Mouse (Mus musculus) neural tube, embryonic 15.5 days (tissue): Measurements from ENCODE around the gene C2cd6. TPM values are rescaled to one million over a fixed set of nuclear protein-coding genes. Genes with fewer than 3 reads are reported as not detected.

Source experiments
- ATAC-seq: fragments of 200-750 bp; cut with Nextera tagmentation; 2 replicates; pipeline ENCODE4 v1.8.0; 2017; ENCODE audit warnings: mild to moderate bottlenecking, moderate TSS enrichment, moderate library complexity; ENCODE audit not compliant: low FRiP score
- H3K27ac ChIP-seq: fragments of 300-500 bp; sonication (generic); replicated peaks from 2 replicates; pipeline ENCODE4 v1.5.1; 2015; ENCODE audit warnings: mild to moderate bottlenecking, inconsistent platforms
- H3K27me3 ChIP-seq: fragments of 300-500 bp; sonication (generic); replicated peaks from 2 replicates; pipeline ENCODE4 v1.6.1; 2015; ENCODE audit warnings: inconsistent platforms
- H3K36me3 ChIP-seq: fragments of 300-500 bp; sonication (generic); 2 replicates; pipeline ENCODE4 v1.6.1; 2015; ENCODE audit warnings: inconsistent platforms
- H3K4me1 ChIP-seq: fragments of 300-500 bp; sonication (generic); 2 replicates; pipeline ENCODE4 v1.6.1; 2015; ENCODE audit warnings: inconsistent platforms
- H3K4me2 ChIP-seq: fragments of 300-500 bp; sonication (generic); 2 replicates; pipeline ENCODE4 v1.6.1; 2015; ENCODE audit warnings: inconsistent platforms, mild to moderate bottlenecking, moderate library complexity
- H3K4me3 ChIP-seq: fragments of 300-500 bp; sonication (generic); replicated peaks from 2 replicates; pipeline ENCODE4 v1.5.1; 2015; ENCODE audit warnings: mild to moderate bottlenecking, inconsistent platforms
- H3K9ac ChIP-seq: fragments of 300-500 bp; sonication (generic); replicated peaks from 2 replicates; pipeline ENCODE4 v1.6.1; 2015; ENCODE audit warnings: mild to moderate bottlenecking, inconsistent platforms
- H3K9me3 ChIP-seq: fragments of 300-500 bp; sonication (generic); replicated peaks from 2 replicates; pipeline ENCODE4 v1.6.1; 2016; ENCODE audit warnings: inconsistent platforms
- WGBS: fragments of 180-500 bp; shearing (Covaris S2); methylation state at CpG from one replicate; pipeline ENCODE4 v1.1.7; 2015; ENCODE audit warnings: mixed read lengths; 5-methylcytosine and 5-hydroxymethylcytosine counted together
- polyA plus RNA-seq: library from polyadenylated mRNA; unstranded; fragments of >200 nt; fragmentation: Nextera tagmentation; extraction: Ambion mirVana; gene quantifications from 2 replicates; pipeline ENCODE4 v1.2.1, GENCODE M21; 2015

Gene C2cd6
- polyA plus RNA-seq, 1 experiment from 2014 or later: 0.15 TPM

DNA sequence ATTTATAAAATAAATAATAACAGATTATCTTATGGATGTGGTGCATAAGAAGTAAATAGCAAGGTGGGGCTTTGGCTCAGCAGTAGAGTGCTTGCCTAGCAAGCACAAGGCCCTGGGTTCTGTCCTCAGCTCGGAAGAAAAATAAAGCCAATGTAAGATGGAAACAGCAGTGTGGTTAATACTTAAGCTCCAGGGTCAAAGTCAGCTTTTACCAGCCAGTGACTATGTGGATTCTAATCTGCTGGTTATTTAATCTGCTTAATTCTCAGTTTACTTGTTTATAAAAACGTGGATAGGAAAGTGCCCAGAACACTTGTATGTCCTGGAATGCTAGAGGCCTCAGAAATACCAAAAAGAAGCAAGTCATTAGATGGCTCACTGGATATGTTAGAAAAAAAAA lies 37.7 kb downstream of the C2cd6 start:
- Histone ChIP-seq H3K4me2 (no peak overlapping the region), H3K36me3 (no peaks in the 10 kb centered on the region), H3K27ac (no peak overlapping the region), H3K4me1 (no peaks in the 10 kb centered on the region), H3K4me3 (no peak overlapping the region), H3K9ac (no peak overlapping the region), H3K9me3 (no peaks in the 10 kb centered on the region), H3K27me3 (no peaks in the 10 kb centered on the region)
- ATAC-seq: no peak
- WGBS: 67% methylated on average over 2 of the region's 2 CpGs

DNA sequence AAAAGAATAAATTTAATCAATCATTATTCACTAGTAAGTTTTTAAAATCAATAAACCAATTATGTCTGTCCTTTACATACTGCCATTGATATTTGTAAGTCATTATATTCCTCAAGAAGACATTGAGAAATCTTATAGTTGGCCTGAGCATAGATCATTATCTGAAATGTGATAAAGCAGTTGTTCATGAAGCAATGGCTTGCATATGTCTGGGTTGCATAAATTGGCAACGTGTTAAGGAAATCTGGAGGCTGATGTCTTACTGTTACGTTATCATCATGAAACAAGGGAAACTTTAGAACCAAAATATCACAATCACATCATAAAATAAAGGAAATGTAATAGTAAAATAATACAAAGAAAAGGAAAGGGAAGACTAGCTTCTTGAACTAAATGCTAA lies 43.4 kb downstream of the C2cd6 start:
- ATAC-seq: no peak
- no peak overlapping the region for H3K4me2 ChIP-seq
- no peaks in the 10 kb centered on the region for H3K4me1 ChIP-seq
- no peak overlapping the region for H3K4me3 ChIP-seq
- WGBS: 69% methylated on average over 2 of the region's 2 CpGs
- no peak overlapping the region for H3K27ac ChIP-seq
- no peaks in the 10 kb centered on the region for H3K9me3 ChIP-seq
- no peak overlapping the region for H3K9ac ChIP-seq
- no peaks in the 10 kb centered on the region for H3K27me3 ChIP-seq
- H3K36me3 ChIP-seq: no peaks in the 10 kb centered on the region

DNA sequence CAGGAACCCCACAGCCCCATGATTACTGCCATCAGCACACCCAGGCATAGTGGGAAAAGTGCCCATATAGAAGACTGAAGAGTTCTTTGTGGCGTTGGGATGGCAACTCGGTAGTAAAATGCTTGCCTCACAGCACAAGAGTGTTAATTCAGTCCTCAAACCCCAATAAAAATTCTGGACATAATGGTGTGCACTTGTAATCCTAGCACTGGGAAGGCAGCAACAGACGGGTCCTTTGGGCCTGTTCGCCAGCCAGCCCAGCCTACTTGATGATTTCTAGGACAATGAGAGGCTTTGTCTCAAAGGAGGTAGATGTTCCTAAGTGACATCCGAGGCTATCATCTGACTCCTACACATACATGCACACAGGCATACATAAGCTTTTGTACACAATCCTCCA lies 57.0 kb downstream of the C2cd6 start:
- no peaks in the 10 kb centered on the region for H3K36me3 ChIP-seq
- H3K9ac ChIP-seq: no peak overlapping the region
- H3K27me3 ChIP-seq: no peaks in the 10 kb centered on the region
- no peak overlapping the region for H3K4me2 ChIP-seq
- no peak overlapping the region for H3K4me3 ChIP-seq
- no peak overlapping the region for H3K27ac ChIP-seq
- peak; percentile 41; the same call in 1 of the 2 replicates for ATAC-seq
- H3K4me1 ChIP-seq: no peaks in the 10 kb centered on the region
- 42% methylated on average over 5 of the region's 5 CpGs for WGBS
- no peaks in the 10 kb centered on the region for H3K9me3 ChIP-seq

DNA sequence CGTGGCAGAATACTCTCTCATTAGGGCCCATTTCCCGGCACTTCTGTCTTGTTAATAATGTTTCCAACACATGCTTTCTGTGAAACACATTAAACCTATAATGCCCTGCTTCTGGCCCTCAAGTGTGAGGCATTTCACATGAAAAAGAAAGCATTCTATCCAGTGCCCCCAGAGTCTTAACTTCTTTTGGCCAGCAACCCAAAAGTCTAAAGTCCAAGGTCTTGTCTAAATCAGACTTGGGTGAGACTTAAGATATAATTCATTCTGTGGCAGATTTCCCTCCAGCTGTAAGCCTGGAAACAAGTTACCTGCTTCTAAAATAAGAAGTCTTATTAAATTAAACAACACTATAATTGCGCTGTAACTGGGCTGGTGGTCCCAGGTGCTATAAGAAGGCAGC lies 73.1 kb downstream of the C2cd6 start:
- H3K4me3 ChIP-seq: no peak overlapping the region
- no peak overlapping the region for H3K27ac ChIP-seq
- WGBS: 77% methylated on average over 3 of the region's 3 CpGs
- no peaks in the 10 kb centered on the region for H3K36me3 ChIP-seq
- no peaks in the 10 kb centered on the region for H3K4me1 ChIP-seq
- no peaks in the 10 kb centered on the region for H3K9me3 ChIP-seq
- ATAC-seq: no peak
- H3K9ac ChIP-seq: no peak overlapping the region
- no peaks in the 10 kb centered on the region for H3K27me3 ChIP-seq
- H3K4me2 ChIP-seq: no peak overlapping the region

DNA sequence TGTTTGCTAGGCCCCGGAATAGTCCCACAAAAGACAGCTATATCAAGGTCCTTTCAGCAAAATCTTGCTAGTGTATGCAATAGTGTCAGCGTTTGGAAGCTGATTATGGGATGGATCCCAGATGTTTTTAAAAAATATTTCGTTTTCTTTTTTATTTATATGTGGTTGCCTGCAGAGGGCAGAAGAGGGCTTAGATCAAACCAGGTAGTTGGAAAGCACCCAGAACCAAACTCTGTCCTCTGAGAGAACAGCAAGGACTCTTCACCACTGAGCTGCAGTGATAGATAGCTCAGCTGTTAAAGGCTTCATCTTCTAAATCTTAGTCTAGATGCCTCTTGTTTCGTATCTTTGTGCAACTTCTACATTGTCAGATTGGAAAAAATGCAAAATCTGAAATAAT lies 85.5 kb downstream of the C2cd6 start:
- Histone ChIP-seq H3K9ac (no peak overlapping the region), H3K27me3 (no peaks in the 10 kb centered on the region), H3K4me1 (no peaks in the 10 kb centered on the region), H3K36me3 (no peaks in the 10 kb centered on the region), H3K4me2 (no peak overlapping the region), H3K27ac (no peak overlapping the region), H3K4me3 (no peak overlapping the region), H3K9me3 (no peaks in the 10 kb centered on the region)
- no peak for ATAC-seq
- 43% methylated on average over 4 of the region's 4 CpGs for WGBS

Other genes starting within 250 kb of the C2cd6 start
- 13.9 and 14.2 TPM in 2 replicates for gene Trak2, start 121.5 kb downstream of the C2cd6 start, polyA plus RNA-seq
- gene Stradb, start 121.4 kb downstream of the C2cd6 start, polyA plus RNA-seq: 86.3 and 103 TPM in 2 replicates
- gene Tmem237, start 25.5 kb upstream of the C2cd6 start, polyA plus RNA-seq: 41.3 and 42.0 TPM in 2 replicates
- gene Mpp4, start 68.5 kb upstream of the C2cd6 start, polyA plus RNA-seq: 0.86 and 1.3 TPM in 2 replicates
- 15.5 and 16.2 TPM in 2 replicates for gene Als2, start 142.3 kb upstream of the C2cd6 start, polyA plus RNA-seq
- gene Cdk15, start 162.0 kb upstream of the C2cd6 start, polyA plus RNA-seq: 1.7 and 1.9 TPM in 2 replicates